Mouse (Mus musculus) heart, postnatal 0 days (tissue): ENCODE results near the gene Vps50. TPM values are rescaled to one million over a fixed set of nuclear protein-coding genes. Genes with fewer than 3 reads are reported as not detected.
"Not testable (repeated sequence)": the region's sequence is repeated elsewhere in the genome, so short reads cannot be mapped to it uniquely, and the experiment has no call there.

ENCODE experiments used
- ATAC-seq: fragments of 200-750 bp; cut with Nextera tagmentation; 2 replicates; pipeline ENCODE4 v1.8.0; 2017; ENCODE audit warnings: low read depth, moderate number of reproducible peaks, moderate library complexity; ENCODE audit not compliant: insufficient read depth
- DNase-seq: peaks from one replicate; pipeline ENCODE4 v3.0.0-alpha.2; 2016; ENCODE audit warnings: low spot score
- H3K27ac ChIP-seq: fragments of 300-500 bp; sonication (generic); 2 replicates; pipeline ENCODE4 v1.5.1; 2014; ENCODE audit warnings: low read depth, mild to moderate bottlenecking
- H3K27me3 ChIP-seq: fragments of 300-500 bp; sonication (generic); 2 replicates; pipeline ENCODE4 v1.6.1; 2014; ENCODE audit warnings: low read length, mixed read lengths; ENCODE audit not compliant: control insufficient read depth, insufficient read depth
- H3K36me3 ChIP-seq: fragments of 300-500 bp; sonication (generic); replicated peaks from 2 replicates; pipeline ENCODE4 v1.6.1; 2014; ENCODE audit warnings: low read length, mixed read lengths; ENCODE audit not compliant: control insufficient read depth, insufficient read depth
- H3K4me1 ChIP-seq: fragments of 300-500 bp; sonication (generic); 2 replicates; pipeline ENCODE4 v1.6.1; 2014; ENCODE audit warnings: antibody characterized with exemption; ENCODE audit not compliant: control insufficient read depth, insufficient read depth
- H3K4me2 ChIP-seq: fragments of 300-500 bp; sonication (generic); 2 replicates; pipeline ENCODE4 v1.6.1; 2014; ENCODE audit warnings: low read depth, mild to moderate bottlenecking, low read length, moderate library complexity
- H3K4me3 ChIP-seq: fragments of 300-500 bp; sonication (generic); 2 replicates; pipeline ENCODE4 v1.5.1; 2014; ENCODE audit warnings: low read depth, low read length
- H3K9ac ChIP-seq: fragments of 300-500 bp; sonication (generic); replicated peaks from 2 replicates; pipeline ENCODE4 v1.6.1; 2014; ENCODE audit warnings: low read depth, low read length, mixed read lengths
- H3K9me3 ChIP-seq: fragments of 300-500 bp; sonication (generic); replicated peaks from 2 replicates; pipeline ENCODE4 v1.6.1; 2016; ENCODE audit warnings: low read length; ENCODE audit not compliant: control insufficient read depth
- CTCF ChIP-seq: IDR thresholded peaks from 2 replicates; pipeline ENCODE4 v1.5.1; 2016; ENCODE audit warnings: antibody characterized with exemption, control low read depth, low read depth
- EP300 ChIP-seq: IDR thresholded peaks from 2 replicates; pipeline ENCODE4 v1.6.1; 2016; ENCODE audit warnings: antibody characterized with exemption, low read depth
- WGBS: fragments of 180-500 bp; shearing (Covaris S2); extraction: QIAGEN DNeasy Blood & Tissue Kit; methylation state at CpG from one replicate; pipeline ENCODE4 v1.1.7; 2014; 5-methylcytosine and 5-hydroxymethylcytosine counted together
- polyA plus RNA-seq: library from polyadenylated mRNA; unstranded; fragments of >200 nt; fragmentation: Nextera tagmentation; extraction: Ambion mirVana; gene quantifications from 2 replicates; pipeline ENCODE4 v1.2.1, GENCODE M21; 2015
- total RNA-seq: library from RNA; depleted of rRNA; stranded (reverse); fragments of >200 nt; gene quantifications from 2 replicates; pipeline ENCODE4 v1.2.3, GENCODE M21; 2014; ENCODE audit warnings: low replicate concordance

Gene Vps50
- total and polyA plus RNA-seq, 2 experiments from 2014 or later = 14.3 to 39.6 TPM

- H3K4me3 ChIP-seq = no peak overlapping the region
- no peaks in the 10 kb centered on the region for H3K27me3 ChIP-seq
- TF ChIP-seq EP300 (no peak), CTCF (no peak)
- 87% methylated on average over 4 of the region's 4 CpGs for WGBS
- H3K27ac ChIP-seq = no peak overlapping the region
- no peaks in the 10 kb centered on the region for H3K9me3 ChIP-seq
- H3K4me1 ChIP-seq = no peaks in the 10 kb centered on the region
- no peak overlapping the region for H3K9ac ChIP-seq
- DNase-seq (no peak), ATAC-seq (no peak)
- no peaks in the 10 kb centered on the region for H3K36me3 ChIP-seq
- no peak overlapping the region for H3K4me2 ChIP-seq
Observed at GRCm38 (mm10) chr6:3557177-3557576, 59.0 kb downstream of the Vps50 start.

- Histone ChIP-seq H3K9me3 (no peaks in the 10 kb centered on the region), H3K27me3 (no peaks in the 10 kb centered on the region), H3K4me1 (no peaks in the 10 kb centered on the region), H3K36me3 (no peaks in the 10 kb centered on the region), H3K4me3 (no peak overlapping the region), H3K9ac (no peak overlapping the region), H3K27ac (no peak overlapping the region), H3K4me2 (no peak overlapping the region)
- DNase-seq (no peak), ATAC-seq (no peak)
- TF ChIP-seq CTCF = no peak
- no peak for TF ChIP-seq EP300
- 66% methylated on average over 5 of the region's 5 CpGs for WGBS
Observed at GRCm38 (mm10) chr6:3560009-3560408, 61.8 kb downstream of the Vps50 start.

DNA sequence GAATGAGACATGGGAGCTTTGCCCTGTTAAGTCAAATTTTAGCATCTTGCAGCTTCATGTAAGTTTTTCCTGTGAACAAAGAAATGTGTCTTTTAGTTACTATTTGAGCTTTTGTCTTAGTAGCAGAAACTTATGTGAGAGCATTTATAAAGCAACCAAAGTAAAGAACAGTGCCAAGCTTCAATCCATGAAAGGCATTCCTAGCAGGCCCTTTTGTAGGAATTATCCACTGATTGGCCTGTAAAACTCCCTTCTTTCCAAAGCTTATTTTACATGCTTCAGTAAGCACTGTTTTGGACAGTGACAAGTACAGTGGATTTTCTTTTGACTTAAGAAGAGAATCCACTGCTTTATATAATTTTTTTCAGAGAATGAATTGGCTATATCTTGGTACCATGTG lies 64.1 kb downstream of the Vps50 start:
- H3K4me1 ChIP-seq = no peaks in the 10 kb centered on the region
- H3K36me3 ChIP-seq = 0 out of 2 replicates have a peak, but pooled peaks cover 14% of the 10 kb centered on the region
- no peaks in the 10 kb centered on the region for H3K27me3 ChIP-seq
- no peak for TF ChIP-seq EP300
- no peak for TF ChIP-seq CTCF
- no peak for ATAC-seq
- H3K4me3 ChIP-seq = no peak overlapping the region
- no peak for DNase-seq
- H3K27ac ChIP-seq = no peak overlapping the region
- H3K9me3 ChIP-seq = no peaks in the 10 kb centered on the region
- H3K9ac ChIP-seq = no peak overlapping the region
- H3K4me2 ChIP-seq = no peak overlapping the region

DNA sequence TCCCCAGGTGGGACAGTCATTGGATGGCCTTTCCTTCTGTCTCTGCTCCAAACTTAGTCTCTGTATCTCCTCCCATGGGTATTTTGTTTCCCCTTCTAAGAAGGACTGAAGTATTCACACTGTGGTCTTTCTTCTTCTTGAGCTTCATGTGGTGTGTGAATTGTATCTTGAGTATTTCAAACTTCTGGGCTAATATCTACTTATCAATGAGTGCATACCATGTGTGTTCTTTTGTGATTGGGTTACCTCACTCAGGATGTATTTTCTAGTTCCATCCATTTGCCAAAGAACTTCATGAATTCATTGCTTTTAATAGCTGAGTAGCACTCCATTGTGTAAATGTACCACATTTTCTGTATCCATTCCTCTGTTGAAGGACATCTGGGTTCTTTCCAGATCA lies 65.9 kb downstream of the Vps50 start:
- ATAC-seq, H3K27me3 ChIP-seq, H3K9me3 ChIP-seq, H3K27ac ChIP-seq, H3K4me3 ChIP-seq, H3K4me1 ChIP-seq, H3K4me2 ChIP-seq, H3K9ac ChIP-seq, DNase-seq: not testable (repeated sequence)
- H3K36me3 ChIP-seq = 0 out of 2 replicates have a peak, but pooled peaks cover 14% of the 10 kb centered on the region

- no peak overlapping the region for H3K4me2 ChIP-seq
- no peak overlapping the region for H3K27ac ChIP-seq
- H3K4me1 ChIP-seq = no peaks in the 10 kb centered on the region
- H3K9ac ChIP-seq = no peak overlapping the region
- peaks cover 14% of the 10 kb centered on the region; the same call in 1 of the 2 replicates for H3K36me3 ChIP-seq
- WGBS = 86% methylated on average over 4 of the region's 4 CpGs
- no peaks in the 10 kb centered on the region for H3K27me3 ChIP-seq
- TF ChIP-seq EP300 = no peak
- TF ChIP-seq CTCF = no peak
- ATAC-seq (no peak), DNase-seq (no peak)
- no peaks in the 10 kb centered on the region for H3K9me3 ChIP-seq
- no peak overlapping the region for H3K4me3 ChIP-seq
Observed at GRCm38 (mm10) chr6:3565005-3565404, 66.8 kb downstream of the Vps50 start.

DNA sequence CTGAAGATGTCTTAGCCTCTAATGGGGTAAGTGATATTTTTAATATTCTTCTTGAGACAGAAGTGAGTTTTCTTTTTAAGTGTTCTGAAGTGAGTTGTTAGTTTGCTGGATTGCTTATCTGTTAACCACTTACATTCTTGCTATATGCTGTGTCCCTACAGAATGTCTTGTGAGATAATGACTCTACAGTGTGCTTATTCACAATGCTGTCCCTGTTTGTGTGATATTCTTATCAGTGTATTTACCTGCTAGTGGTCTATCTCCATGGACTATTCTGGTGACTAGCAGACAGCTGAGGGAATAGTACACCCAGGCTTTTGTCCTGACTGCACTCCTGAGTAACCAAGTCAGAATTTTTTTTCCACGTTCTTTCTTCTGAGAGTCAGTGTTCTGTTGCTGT lies 67.5 kb downstream of the Vps50 start:
- DNase-seq (no peak), ATAC-seq (no peak)
- no peak overlapping the region for H3K9ac ChIP-seq
- no peak overlapping the region for H3K4me2 ChIP-seq
- 79% methylated on average over 1 of the region's 1 CpGs for WGBS
- TF ChIP-seq CTCF (no peak), EP300 (no peak)
- H3K4me1 ChIP-seq = no peaks in the 10 kb centered on the region
- H3K27ac ChIP-seq = no peak overlapping the region
- H3K36me3 ChIP-seq = peaks cover 17% of the 10 kb centered on the region; the same call in 1 of the 2 replicates
- H3K9me3 ChIP-seq = no peaks in the 10 kb centered on the region
- H3K4me3 ChIP-seq = no peak overlapping the region
- H3K27me3 ChIP-seq = no peaks in the 10 kb centered on the region
